Mouse (Mus musculus): Measurements from ENCODE around the gene Trem2.
A peak's percentile ranks its signal among the peaks of the same experiment; 100 is the strongest.
"Not testable (repeated sequence)": the region's sequence is repeated elsewhere in the genome, so short reads cannot be mapped to it uniquely, and the experiment has no call there.

Gene Trem2

GRCm38 (mm10) chr17:48346231-48346630 is at the start of gene Trem2:
Trem2 (plus strand) TSS chr17:48346401.
- no peak for DNase-seq (ENCODE audit: low spot score)

GRCm38 (mm10) chr17:48299203-48299602 is 47.0 kb upstream of the Trem2 start, which contains the start of gene Treml2:
Treml2 (plus strand) TSS chr17:48299498.
- no peak for DNase-seq (ENCODE audit: low spot score)

- no peak for DNase-seq (ENCODE audit: low spot score)
Observed at GRCm38 (mm10) chr17:48299756-48300155, 46.4 kb upstream of the Trem2 start.

- no peak for DNase-seq (ENCODE audit: low spot score)
Observed at GRCm38 (mm10) chr17:48300199-48300598, 46.0 kb upstream of the Trem2 start.

GRCm38 (mm10) chr17:48300861-48301260 is 45.3 kb upstream of the Trem2 start:
- no peak for DNase-seq (ENCODE audit: low spot score)

- no peak for DNase-seq (ENCODE audit: low spot score)
Observed at GRCm38 (mm10) chr17:48301792-48302191, 44.4 kb upstream of the Trem2 start.

GRCm38 (mm10) chr17:48312124-48312523 is 34.1 kb upstream of the Trem2 start:
- no peak for DNase-seq (ENCODE audit: low spot score)

GRCm38 (mm10) chr17:48315905-48316579 is 30.2 kb upstream of the Trem2 start, which contains the start of gene B430306N03Rik:
B430306N03Rik (plus strand) TSS chr17:48316141.
- DNase-seq (ENCODE audit: low spot score), result not testable (repeated sequence)

GRCm38 (mm10) chr17:48318686-48319085 is 27.5 kb upstream of the Trem2 start:
- DNase-seq (ENCODE audit: low spot score), result no peak

- no peak for DNase-seq (ENCODE audit: low spot score)
Observed at GRCm38 (mm10) chr17:48321279-48321678, 24.9 kb upstream of the Trem2 start.

GRCm38 (mm10) chr17:48323236-48323635 is 23.0 kb upstream of the Trem2 start:
- DNase-seq (ENCODE audit: low spot score), result no peak

- DNase-seq (ENCODE audit: low spot score), result no peak
Observed at GRCm38 (mm10) chr17:48324258-48324657, 21.9 kb upstream of the Trem2 start.

- no peak for DNase-seq (ENCODE audit: low spot score)
Observed at GRCm38 (mm10) chr17:48325093-48325492, 21.1 kb upstream of the Trem2 start.

- no peak for DNase-seq (ENCODE audit: low spot score)
Observed at GRCm38 (mm10) chr17:48325638-48326037, 20.6 kb upstream of the Trem2 start.

- no peak for DNase-seq (ENCODE audit: low spot score)
Observed at GRCm38 (mm10) chr17:48326656-48327055, 19.5 kb upstream of the Trem2 start.

GRCm38 (mm10) chr17:48332524-48332923 is 13.7 kb upstream of the Trem2 start:
- no peak for DNase-seq (ENCODE audit: low spot score)

- no peak for DNase-seq (ENCODE audit: low spot score)
Observed at GRCm38 (mm10) chr17:48334186-48334585, 12.0 kb upstream of the Trem2 start.

- peak; percentile 50 for DNase-seq (ENCODE audit: low spot score)
Observed at GRCm38 (mm10) chr17:48336857-48337256, 9.3 kb upstream of the Trem2 start.

- DNase-seq (ENCODE audit: low spot score), result no peak
Observed at GRCm38 (mm10) chr17:48340267-48340666, 5.9 kb upstream of the Trem2 start.

GRCm38 (mm10) chr17:48341947-48342346 is 4.3 kb upstream of the Trem2 start:
- DNase-seq (ENCODE audit: low spot score), result no peak

GRCm38 (mm10) chr17:48343065-48343464 is 3.1 kb upstream of the Trem2 start:
- DNase-seq (ENCODE audit: low spot score), result no peak

- no peak for DNase-seq (ENCODE audit: low spot score)
Observed at GRCm38 (mm10) chr17:48345824-48346223, 377 bp upstream of the Trem2 start.

GRCm38 (mm10) chr17:48346834-48347233 is 633 bp downstream of the Trem2 start:
- DNase-seq (ENCODE audit: low spot score), result no peak

GRCm38 (mm10) chr17:48347287-48347686 is 1.1 kb downstream of the Trem2 start:
- no peak for DNase-seq (ENCODE audit: low spot score)

Data from ovary, postnatal 10 days (tissue).